Mouse (Mus musculus) brain, embryonic 18.5 days (tissue): ENCODE data around the gene Cst3.

Experiments used
- DNase-seq: peaks from one replicate; pipeline ENCODE4 v3.0.0-alpha.2; 2012; ENCODE audit warnings: low read depth, low spot score

Cst3 gene

GRCm38 (mm10) chr2:148875335-148875811 lies at the start of gene Cst3:
Gene Cst3 (minus strand): TSS chr2:148875692.
- DNase-seq, result no peak

GRCm38 (mm10) chr2:148902286-148902685 lies 26.8 kb upstream of the Cst3 start:
- DNase-seq, result no peak

GRCm38 (mm10) chr2:148900305-148900704 lies 24.8 kb upstream of the Cst3 start:
- DNase-seq, result no peak

DNA sequence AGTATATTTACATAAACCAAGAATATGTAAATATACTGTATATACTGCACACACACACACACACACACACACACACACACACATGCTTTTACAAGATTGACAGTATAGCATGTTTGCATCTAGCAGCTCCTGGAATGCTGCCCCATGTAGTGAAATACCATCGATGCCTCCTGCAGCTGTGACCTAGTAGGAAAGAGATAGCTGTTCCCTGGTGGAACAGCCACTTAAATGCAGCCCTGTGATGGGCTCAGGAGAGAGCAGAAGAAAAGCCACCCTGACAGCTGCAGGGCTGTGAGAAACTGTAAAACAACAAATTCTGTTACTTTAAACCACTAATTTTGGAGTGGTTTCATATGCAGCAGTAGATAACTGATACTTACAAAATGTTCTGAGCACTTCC lies 20.7 kb upstream of the Cst3 start:
- DNase-seq, result no peak

DNA sequence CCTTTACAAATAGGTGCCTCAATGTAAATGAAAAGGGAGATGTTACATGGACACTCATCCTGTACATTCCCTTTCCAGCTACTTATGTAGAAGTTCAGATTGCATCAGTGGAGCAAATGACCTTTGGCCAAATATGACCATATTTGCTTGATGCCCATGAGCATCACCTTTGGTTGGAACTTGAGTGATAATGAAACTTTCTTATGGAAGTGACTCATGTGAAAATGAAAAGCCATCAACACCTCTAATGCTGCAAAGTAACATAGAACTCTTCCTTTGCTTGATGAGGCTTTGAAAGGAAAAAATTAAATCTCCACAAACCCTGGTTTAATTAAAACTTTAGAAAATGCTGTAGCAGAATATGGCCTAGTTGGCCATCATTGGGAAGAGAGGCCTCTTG lies 17.6 kb upstream of the Cst3 start:
- DNase-seq, result no peak

- peak; percentile 69 for DNase-seq
Measured at GRCm38 (mm10) chr2:148890021-148890851, 14.7 kb upstream of the Cst3 start.

- no peak for DNase-seq
Measured at GRCm38 (mm10) chr2:148889331-148890010, 14.0 kb upstream of the Cst3 start.

- no peak for DNase-seq
Measured at GRCm38 (mm10) chr2:148888872-148889271, 13.4 kb upstream of the Cst3 start.

- no peak for DNase-seq
Measured at GRCm38 (mm10) chr2:148884738-148885137, 9.2 kb upstream of the Cst3 start.

DNA sequence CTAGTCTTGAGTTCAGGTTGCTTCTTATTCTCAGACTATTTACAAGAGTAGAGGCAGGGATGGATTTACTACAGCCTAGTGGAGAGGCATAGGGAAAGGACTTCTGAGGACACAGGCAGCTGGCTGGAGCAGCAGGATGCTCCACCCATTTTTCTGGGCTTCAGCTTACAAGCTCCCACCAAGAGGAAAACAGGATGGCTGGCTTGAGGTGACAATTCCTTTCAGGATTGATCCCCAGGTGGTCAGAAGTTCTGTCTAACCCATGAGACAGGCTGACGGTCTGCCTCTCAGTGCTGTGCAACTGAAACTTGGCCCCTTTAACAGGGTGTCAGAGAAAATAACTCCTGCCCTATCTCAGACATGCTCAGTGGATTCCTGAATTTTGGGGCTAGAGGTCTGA lies 3.7 kb upstream of the Cst3 start:
- no peak for DNase-seq

GRCm38 (mm10) chr2:148878641-148879130 lies 3.2 kb upstream of the Cst3 start:
- no peak for DNase-seq

- no peak for DNase-seq
Measured at GRCm38 (mm10) chr2:148877016-148877770, 1.7 kb upstream of the Cst3 start.

DNA sequence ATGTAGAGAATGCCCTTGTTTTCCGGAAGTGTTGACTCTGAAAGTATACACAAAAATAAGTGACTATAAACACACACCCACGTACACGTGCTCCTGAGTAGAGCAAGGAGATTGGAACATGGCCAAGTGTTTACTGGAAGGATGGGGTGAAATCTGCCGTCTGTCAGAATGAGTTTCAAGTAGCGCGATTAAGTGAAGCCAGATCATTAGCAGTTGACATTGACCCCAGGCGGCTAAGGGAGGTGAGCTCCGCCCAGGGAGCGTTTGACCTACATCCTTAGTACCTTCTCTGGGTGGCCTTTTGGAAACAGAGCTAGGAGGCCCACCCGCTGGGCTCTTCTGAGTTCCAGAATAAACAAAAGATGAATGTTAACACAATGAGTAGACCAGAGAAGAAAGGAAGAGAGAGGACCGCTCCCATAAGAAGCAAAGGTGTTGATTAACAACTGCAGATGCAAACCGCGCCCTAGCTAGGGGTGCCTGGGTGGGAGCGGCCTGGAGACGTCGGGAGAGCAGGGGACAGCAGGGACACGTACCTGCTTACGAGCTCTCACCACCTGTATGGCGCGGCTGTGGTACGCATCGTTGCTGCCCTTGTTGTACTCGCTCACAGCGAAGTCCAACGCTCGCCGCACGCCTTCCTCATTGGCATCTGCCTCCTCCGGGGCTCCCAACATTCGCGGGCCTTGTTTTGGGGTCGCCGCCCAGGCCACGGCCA lies 716 bp downstream of the Cst3 start:
- no peak for DNase-seq

GRCm38 (mm10) chr2:148874224-148874616 lies 1.3 kb downstream of the Cst3 start:
- DNase-seq, result no peak

DNA sequence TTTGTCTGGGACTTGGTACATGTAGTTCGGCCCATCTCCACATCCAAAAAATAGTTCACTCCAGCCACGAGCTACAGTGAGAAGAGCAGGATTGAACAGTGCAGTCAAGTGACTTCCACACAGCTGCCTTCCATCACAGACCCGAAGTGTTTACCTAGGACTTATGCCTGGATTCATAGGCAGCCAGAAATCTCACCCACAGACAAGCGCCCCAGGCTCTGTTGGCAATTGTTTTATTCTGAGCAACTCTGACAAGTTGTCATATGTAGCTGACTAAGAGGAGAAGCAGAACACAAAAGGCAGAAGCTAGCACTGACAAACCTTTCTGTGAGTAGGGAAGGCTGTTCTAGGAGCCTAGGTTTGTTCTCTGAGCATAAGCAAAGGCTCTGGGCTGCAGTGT lies 2.6 kb downstream of the Cst3 start:
- no peak for DNase-seq

- no peak for DNase-seq
Measured at GRCm38 (mm10) chr2:148870526-148870925, 5.0 kb downstream of the Cst3 start.

- DNase-seq, result no peak
Measured at GRCm38 (mm10) chr2:148868959-148869358, 6.5 kb downstream of the Cst3 start.

- no peak for DNase-seq
Measured at GRCm38 (mm10) chr2:148864966-148865365, 10.5 kb downstream of the Cst3 start, which contains the start of gene 9230104L09Rik. Gene 9230104L09Rik (minus strand): TSS chr2:148865038.

DNA sequence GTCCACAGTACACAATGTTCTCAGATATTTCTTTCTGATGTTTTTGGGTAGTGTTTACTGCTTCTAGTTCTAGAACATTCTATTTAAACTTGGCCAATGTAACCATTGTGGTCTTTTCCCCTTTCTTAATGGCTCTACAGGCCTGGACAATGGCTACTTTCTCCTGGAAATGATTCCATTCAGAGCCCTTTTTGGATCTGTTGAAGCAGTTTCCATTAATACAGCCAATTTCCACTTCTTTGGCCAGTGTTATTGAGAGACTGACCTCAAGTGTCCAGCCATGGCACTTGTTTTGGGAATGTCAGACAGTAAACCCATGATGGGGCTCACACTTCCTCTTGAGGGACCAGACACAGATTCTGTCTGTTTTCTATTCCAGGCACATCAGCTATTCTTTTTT lies 13.8 kb downstream of the Cst3 start:
- no peak for DNase-seq

DNA sequence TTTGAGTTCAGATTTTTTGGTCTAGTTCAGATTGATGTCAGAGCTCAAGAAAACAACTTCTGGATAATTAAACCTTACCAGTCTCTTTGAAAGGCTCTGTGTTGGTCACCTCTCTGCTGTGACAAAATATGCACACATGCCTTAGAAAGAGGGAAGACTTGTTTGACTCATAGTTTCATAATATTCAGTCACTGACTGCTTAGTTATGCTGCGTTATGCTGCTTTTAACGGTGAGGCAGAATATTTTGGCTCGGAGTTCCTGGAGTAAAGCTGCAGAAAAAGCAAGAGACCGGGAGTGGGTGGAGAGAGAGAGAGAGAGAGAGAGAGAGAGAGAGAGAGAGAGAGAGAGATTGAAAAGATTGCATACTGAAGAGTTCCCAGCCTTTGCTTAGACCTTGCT lies 14.5 kb downstream of the Cst3 start:
- no peak for DNase-seq

DNA sequence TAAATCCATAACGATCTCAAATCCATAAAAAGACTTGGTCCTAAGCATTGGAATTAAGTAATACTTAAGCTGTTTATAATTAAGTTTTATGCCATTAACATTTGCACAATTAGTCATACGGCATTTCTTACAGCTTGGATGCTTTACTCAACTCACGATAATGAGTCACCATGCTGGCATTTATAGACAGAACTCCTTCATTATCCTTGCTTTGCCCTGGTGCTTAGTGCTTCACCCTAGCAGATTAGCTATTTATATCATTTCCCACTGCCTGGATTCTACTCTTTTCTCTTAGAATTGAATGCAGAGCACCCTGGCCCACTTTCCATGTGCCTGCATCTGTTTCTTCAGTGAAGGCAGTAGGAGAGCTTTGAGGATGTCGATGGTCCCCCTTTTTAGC lies 18.0 kb downstream of the Cst3 start:
- DNase-seq, result no peak
